Mouse (Mus musculus): ENCODE measurements around the gene Hsd3b1.

GRCm38 (mm10) chr3:98858051-98858450, 1.5 kb downstream of the Hsd3b1 start:
- TF ChIP-seq GATA1 (IDR thresholded peaks at IDR 0.05; ENCODE audit: borderline replicate concordance, low read length) (no peak), FLI1 (IDR thresholded peaks at IDR 0.05; ENCODE audit: low read length) (no peak)

Data from megakaryocyte, embryonic 14.5 days (primary cell).